Mouse (Mus musculus) urinary bladder, adult 18-20 months (tissue): ENCODE data around the gene Cog6.

ENCODE experiments used
- DNase-seq, 2 experiments: peaks; one replicate each; pipeline ENCODE4 v3.0.0; 2022; ENCODE audit warnings: low spot score in 2 of 2, mixed read lengths in 2 of 2

Cog6 gene

DNA sequence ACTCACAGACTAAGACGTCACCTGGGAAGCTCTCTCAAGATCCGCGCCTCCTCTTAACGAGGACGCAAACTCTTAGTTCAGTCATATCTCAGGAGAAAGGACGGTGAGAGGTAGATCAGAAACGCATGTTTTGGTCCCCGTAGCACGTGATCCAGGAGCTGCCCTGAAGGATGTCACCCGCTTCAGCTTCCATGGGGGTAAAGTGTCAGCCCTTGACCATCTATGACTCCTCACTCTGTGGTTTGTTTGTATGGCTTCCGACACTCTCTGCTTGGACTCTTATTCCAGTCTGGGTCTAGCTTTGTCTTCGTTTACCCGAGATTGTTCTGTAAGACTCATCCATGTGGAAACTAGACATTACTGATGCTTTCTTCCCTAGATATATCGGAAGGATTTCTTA is 54.6 kb downstream of the Cog6 start:
- DNase-seq = no peak

DNA sequence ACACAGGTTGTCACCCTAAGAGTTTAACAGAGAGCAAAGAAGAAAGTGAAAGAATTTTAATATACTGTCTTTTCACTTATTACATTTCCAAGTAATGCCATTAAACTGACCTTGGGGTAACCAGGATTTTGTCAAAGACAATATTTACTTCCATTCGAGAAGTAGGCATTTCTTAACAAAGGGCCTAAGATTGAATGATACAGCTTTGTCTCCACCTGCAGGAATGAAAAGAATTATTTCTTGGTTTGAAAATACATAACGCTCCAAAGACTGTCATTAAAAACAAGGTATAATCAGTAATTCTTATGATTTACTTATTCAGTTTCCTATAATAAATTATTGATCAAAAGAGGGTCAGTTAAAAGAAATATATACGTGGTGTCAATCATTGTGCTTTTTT is 55.4 kb downstream of the Cog6 start:
- DNase-seq = no peak

DNA sequence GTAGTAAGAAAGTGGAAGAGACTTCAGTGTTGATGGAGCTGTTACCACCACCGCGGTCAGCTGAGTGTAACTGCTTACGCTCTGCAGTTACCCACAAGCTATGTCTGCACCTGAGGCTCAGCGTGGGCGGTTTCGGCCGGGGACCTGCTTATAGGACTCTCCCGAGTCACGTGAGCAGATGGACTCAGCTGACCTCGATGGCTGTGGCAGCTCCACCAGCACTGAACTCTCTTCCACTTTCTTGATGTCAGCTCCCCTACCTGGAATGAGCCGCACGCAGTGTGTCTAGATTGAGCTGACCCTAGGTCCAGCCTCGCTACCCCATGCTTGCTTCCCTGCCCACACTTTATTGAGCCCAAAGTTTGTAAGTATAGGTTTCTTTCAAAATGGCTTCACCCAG is 56.1 kb downstream of the Cog6 start:
- DNase-seq = no peak

DNA sequence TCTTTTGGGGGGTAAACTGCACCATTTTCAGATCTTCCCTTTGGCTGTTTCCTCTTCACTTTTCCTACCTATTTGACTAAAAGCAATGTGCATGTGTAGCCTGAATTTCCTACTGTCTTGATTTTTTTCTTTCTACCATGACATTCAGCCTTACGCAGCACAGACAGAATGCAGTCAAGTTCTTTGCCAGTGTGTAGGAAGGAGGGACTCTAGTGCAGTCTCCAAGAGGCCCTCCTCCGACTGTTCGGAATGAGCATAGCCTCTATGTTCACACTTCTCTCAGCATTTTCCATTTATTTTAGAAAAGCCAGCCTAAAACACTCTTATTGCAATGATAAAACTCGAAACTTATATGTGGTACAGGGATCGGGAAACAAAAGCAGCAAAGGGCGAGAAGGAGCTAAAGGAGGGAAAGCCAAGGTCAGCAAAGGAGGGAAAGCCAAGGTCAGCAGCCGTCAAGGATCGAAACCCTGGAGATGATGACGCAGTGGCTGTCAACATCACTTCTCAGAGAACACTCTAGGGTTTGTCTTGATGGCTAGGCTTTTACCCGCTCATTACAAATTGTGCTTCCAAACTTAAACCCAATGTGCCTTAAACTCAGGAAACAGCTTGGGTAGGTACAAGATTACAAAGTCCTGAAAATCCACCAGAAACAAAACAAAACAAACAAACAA is 58.5 kb downstream of the Cog6 start:
- no peak for DNase-seq

DNA sequence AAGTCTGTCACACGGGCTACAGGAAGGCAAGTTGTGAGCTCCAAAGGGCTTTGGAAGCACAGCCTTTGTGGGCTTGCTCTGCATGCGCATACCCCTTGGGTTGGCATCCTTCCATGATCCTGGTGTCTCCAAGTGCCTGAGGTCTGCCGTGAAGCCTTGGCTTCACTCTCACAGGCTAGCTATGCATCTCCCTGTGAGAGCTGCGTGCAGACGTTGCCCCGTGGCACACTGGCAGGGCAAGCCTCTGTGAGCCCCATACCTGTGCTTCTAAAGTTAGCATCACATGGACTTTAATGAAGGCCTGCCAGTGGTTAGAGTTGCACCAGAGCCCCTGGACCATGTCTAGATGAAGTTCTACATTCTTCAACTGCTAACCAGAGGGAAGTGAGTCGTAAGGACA is 59.2 kb downstream of the Cog6 start:
- no peak for DNase-seq

DNA sequence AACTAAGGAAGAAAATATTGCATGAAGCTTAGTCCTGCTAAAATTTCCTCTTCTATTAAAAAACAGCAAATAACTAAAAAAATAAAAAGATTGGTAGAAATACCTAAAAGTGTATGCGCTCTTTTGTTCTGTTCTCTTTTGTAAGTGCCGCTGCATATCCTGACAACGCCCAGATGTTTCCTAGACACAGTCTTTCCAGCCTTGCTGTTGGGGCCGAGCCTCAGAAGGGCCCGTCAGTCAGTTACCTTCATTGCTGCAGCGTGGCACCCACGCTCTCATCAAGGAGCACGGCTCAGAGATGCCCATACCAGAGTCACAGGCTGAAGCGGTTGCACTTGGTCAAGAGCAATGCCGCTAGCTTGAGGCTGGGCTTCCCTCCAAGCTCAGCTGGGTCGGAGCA is 60.8 kb downstream of the Cog6 start:
- DNase-seq = no peak

DNA sequence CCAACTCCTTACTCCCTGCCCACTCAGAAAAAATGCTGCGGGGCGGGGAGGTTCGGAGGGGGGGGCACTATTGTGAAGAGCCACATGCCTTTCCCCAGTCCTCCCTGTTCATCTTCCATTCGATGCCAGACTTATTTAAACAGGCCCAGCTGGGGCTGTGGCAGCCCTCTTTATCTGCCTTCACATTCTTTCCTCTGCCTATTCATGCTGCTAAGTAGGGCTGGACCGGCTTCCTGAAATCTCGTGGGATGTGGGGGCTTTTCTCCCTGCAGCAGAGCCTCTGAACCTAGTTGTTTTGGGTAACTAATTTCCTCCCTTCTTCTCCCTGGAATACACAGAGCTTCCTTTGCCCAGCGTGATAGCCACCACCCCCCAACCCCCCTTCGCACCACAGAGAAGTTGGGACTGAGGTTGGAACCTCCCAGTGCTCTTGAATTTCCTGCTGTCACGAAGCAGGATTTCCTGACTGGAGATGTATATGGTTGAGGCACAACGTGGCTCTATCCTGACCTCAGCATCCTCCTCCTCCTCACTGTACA is 61.5 kb downstream of the Cog6 start:
- DNase-seq = no peak

DNA sequence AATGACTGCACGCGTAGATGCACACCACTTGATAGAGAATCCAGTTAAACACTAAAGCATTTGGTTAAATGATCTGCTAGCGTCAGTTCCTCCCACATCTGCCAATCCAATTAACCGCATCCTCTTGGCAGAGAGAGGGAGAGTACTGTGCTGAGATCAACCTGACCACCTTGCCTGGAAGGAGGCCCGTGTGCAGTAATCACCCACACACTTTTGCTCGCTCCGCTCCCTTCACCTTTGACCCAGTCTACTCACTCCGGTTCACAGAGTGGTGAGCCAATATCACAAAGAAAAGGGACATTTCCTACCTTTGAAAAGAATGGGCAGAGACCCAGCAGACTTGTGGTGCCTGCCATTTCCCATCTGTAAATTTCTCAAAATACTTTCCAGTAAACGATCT is 62.4 kb downstream of the Cog6 start:
- DNase-seq = no peak

DNA sequence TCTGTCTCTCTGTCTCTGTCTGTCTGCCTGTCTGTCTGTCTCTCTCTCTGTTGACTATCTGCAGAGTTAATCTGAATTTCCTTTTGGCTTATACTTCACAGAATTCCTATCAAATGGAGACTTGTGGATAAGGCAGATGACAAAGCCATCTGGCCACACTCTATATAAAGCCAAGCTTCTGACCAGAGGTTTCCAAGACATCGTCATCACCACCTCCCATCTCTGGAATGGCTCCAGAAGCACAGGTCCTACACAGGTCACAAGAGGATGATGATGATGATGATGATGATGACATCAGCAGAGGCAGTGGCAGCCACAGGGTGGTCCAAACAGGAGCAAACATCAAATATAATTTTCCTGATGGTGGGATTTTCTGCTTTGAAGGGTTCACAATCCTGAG is 63.2 kb downstream of the Cog6 start:
- DNase-seq = no peak

DNA sequence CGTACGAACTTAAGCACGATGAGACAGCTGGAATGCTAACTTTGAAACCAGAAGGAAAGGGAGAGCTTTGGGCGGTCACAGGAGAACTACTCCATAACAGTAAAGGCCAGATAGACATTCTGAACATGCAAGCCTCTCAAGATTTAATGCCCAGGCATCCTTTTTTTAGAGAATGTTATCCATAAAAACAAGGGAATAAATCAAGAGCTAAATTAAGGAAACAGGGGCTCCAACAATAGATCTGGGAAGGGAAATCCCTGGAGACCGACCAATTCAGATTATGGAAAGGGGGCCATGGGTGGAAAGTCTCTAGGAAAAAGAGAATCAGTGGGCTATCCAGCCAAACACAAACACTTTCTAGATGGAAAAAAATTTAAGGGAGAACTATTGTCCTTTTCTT is 68.2 kb downstream of the Cog6 start:
- no peak for DNase-seq

DNA sequence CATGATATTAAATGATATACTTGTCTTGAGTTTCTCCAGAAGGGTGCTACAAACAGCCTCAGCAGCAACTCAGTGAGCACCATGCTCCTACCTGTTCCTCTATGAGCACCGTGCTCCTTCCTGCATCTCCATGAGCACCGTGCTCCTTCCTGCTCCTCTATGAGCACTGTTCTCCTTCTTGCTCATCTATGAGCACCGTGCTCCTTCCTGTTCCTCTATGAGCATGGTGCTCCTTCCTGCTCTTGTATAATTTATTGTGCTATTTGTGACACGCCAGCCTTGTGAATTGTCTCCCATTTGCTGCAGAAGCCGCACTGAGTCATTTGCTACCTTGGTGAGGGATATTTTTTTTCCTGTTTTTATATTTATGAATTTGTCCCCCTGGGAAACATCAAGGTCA is 69.6 kb downstream of the Cog6 start:
- no peak for DNase-seq

DNA sequence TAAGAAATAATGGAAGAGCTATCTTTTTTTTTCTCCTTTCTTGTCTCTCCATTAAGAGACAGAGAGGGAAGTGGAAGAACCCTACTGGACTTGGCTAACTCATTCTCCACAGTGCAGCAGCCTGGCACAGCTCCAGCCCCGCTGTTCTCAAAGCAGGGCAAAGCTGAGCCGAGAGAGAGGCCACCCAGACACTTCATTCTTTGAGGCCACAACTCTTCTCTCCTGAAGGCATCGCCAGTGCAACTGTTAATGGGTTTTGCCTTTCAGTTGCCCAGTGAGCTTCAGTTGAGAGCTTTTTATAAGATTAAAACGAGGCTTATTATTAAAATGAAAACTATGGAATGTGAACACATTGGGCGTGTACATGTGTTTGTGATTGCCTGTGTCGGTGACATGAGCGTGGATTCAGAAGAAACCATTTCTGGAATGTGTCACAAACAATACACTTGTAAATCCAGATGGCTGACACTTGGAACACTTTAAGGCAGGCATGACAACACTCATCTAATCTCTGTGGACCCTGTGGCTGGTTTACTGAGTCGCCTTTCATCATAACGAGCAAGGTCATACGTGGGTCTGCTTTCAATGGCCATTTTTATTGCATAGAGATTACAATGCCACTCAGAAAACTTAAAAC is 76.1 kb downstream of the Cog6 start:
- no peak for DNase-seq

DNA sequence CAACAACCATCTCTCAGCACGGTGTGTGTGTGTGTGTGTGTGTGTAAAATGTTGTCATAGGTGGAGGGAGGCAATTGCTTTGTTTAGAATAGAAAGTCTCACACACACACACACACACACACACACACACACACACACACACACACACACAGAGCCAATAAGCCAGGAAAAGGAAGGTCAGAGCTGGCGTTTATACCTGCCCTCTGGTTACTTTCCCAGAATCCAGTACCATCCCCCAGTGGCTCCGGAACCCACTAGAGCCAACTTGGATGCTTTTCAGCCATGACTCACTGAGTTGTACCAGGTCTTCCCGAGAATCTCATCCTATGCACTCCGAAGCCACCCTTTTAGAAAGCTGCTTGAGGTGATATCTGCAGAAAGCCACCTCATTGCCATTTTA is 78.6 kb downstream of the Cog6 start:
- peak in 1 of 2 experiments; percentile 19 for DNase-seq

DNA sequence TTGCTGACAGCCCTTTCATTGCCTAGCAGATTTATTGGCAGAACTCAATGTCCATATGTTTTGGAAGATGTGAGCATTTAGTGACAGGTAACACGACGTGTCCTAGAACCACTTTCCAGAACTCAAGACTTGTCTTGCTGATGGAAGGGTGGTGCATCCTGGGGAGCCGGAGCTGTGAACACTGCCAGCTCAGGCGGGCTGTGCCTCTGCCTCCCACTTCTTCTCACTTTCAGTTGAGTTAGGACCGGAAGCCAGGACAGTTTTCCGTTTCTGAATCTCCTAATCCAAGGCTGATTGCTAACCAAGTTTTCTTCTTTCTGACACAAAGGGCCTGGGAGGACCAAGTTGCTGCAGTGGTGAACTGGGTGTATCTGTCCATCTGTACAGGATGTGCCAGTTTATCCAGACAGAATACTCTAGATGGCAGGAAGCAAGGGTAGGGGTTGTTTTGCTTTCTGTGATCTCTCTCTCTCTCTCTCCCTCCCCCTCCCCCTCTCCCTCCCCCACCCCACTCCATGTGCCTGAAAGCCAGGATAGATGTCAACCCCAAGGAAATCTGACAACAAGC is 79.2 kb downstream of the Cog6 start:
- DNase-seq = no peak

DNA sequence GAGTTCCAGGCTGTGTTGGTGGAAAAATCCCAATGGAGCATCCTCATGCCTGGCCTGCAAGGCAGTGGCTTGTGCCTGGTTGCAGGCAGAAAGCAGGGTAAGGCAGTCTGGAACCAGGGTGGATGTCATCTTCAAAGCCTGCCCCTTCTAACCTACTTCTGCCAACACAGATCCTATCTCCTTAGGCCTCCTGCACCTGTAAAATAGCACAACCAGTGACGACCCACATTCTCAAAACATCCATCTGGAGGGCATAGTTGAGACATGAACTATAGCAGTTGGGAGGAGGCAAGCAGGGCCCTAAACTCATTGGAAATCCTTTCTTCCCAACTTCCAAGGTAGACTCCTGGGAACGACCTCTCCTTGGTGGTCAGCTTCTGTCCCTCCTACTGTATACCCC is 85.1 kb downstream of the Cog6 start:
- no peak for DNase-seq
